Mouse (Mus musculus) limb, embryonic 11.5 days (tissue): ENCODE results near the gene Eps15. TPM values are rescaled to one million over a fixed set of nuclear protein-coding genes. Genes with fewer than 3 reads are reported as not detected.

ENCODE experiments used
- ATAC-seq: fragments of 200-750 bp; cut with Nextera tagmentation; 2 replicates; pipeline ENCODE4 v1.8.0; 2017; ENCODE audit warnings: low read depth; ENCODE audit not compliant: insufficient number of reproducible peaks, low FRiP score, low TSS enrichment
- DNase-seq: peaks from one replicate; pipeline ENCODE4 v3.0.0-alpha.2; 2015; ENCODE audit warnings: low spot score
- H3K27ac ChIP-seq: fragments of 300-500 bp; sonication (generic); replicated peaks from 2 replicates; pipeline ENCODE4 v1.5.1; 2014; ENCODE audit warnings: low read depth, mild to moderate bottlenecking, low read length
- H3K27me3 ChIP-seq: fragments of 300-500 bp; sonication (generic); 2 replicates; pipeline ENCODE4 v1.6.1; 2014; ENCODE audit warnings: mild to moderate bottlenecking, low read length, mixed read lengths; ENCODE audit not compliant: control insufficient read depth, insufficient read depth
- H3K36me3 ChIP-seq: fragments of 300-500 bp; sonication (generic); 2 replicates; pipeline ENCODE4 v1.6.1; 2014; ENCODE audit warnings: mild to moderate bottlenecking, low read length, moderate library complexity, mixed read lengths; ENCODE audit not compliant: control insufficient read depth, insufficient read depth
- H3K4me1 ChIP-seq: fragments of 300-500 bp; sonication (generic); 2 replicates; pipeline ENCODE4 v1.6.1; 2014; ENCODE audit warnings: low read length, mixed read lengths; ENCODE audit not compliant: control insufficient read depth, insufficient read depth
- H3K4me2 ChIP-seq: fragments of 300-500 bp; sonication (generic); 2 replicates; pipeline ENCODE4 v1.6.1; 2014; ENCODE audit warnings: low read depth, mild to moderate bottlenecking, moderate library complexity; ENCODE audit not compliant: severe bottlenecking
- H3K4me3 ChIP-seq: fragments of 300-500 bp; sonication (generic); 2 replicates; pipeline ENCODE4 v1.5.1; 2014; ENCODE audit warnings: low read depth, low read length
- H3K9ac ChIP-seq: fragments of 300-500 bp; sonication (generic); 2 replicates; pipeline ENCODE4 v1.6.1; 2014; ENCODE audit warnings: mild to moderate bottlenecking, low read length
- H3K9me3 ChIP-seq: fragments of 300-500 bp; sonication (generic); 2 replicates; pipeline ENCODE4 v1.6.1; 2016; ENCODE audit warnings: low read length; ENCODE audit not compliant: control insufficient read depth
- WGBS: fragments of 180-500 bp; shearing (Covaris S2); extraction: QIAGEN DNeasy Blood & Tissue Kit; methylation state at CpG from one replicate; pipeline ENCODE4 v1.1.7; 2014; 5-methylcytosine and 5-hydroxymethylcytosine counted together
- polyA plus RNA-seq: library from polyadenylated mRNA; unstranded; fragments of >200 nt; fragmentation: Nextera tagmentation; extraction: Ambion mirVana; gene quantifications from 2 replicates; pipeline ENCODE4 v1.2.1, GENCODE M21; 2014

Eps15 gene
- polyA plus RNA-seq: 38.7 and 40.7 TPM in 2 replicates

GRCm38 (mm10) chr4:109279689-109280458 is at the start of gene Eps15:
Gene Eps15, plus strand, starts transcription at chr4:109280268.
- no peaks in the 10 kb centered on the region for H3K4me1 ChIP-seq
- H3K9me3 ChIP-seq: no peaks in the 10 kb centered on the region
- no peaks in the 10 kb centered on the region for H3K36me3 ChIP-seq
- H3K4me3 ChIP-seq: peak within 1 kb of the TSS; percentile 77
- whole genome bisulfite sequencing: 2% methylated on average over 41 of the region's 44 CpGs
- H3K27ac ChIP-seq: peak within 1 kb of the TSS; percentile 36; the same call in 1 of the 2 replicates
- no peaks in the 10 kb centered on the region for H3K27me3 ChIP-seq
- peak within 1 kb of the TSS; percentile 82 for H3K9ac ChIP-seq
- DNase-seq (peak; percentile 95), ATAC-seq (peak; percentile 96)
- H3K4me2 ChIP-seq: peak within 1 kb of the TSS; percentile 81

GRCm38 (mm10) chr4:109234185-109234584 is 45.9 kb upstream of the Eps15 start, which contains the start of gene Calr4:
Gene Calr4, plus strand, starts transcription at chr4:109234485.
- no peak for ATAC-seq
- Histone ChIP-seq H3K27ac (no peak within 1 kb of the TSS), H3K4me3 (no peak within 1 kb of the TSS), H3K9ac (no peak within 1 kb of the TSS), H3K9me3 (no peaks in the 10 kb centered on the region), H3K4me2 (no peak within 1 kb of the TSS), H3K36me3 (no peaks in the 10 kb centered on the region), H3K4me1 (no peaks in the 10 kb centered on the region), H3K27me3 (no peaks in the 10 kb centered on the region)
- DNase-seq: no peak
- WGBS: 85% methylated on average over 2 of the region's 2 CpGs

GRCm38 (mm10) chr4:109234806-109235350 is 45.2 kb upstream of the Eps15 start:
- no peak for DNase-seq
- Histone ChIP-seq H3K27ac (no peak overlapping the region), H3K9me3 (no peaks in the 10 kb centered on the region), H3K36me3 (no peaks in the 10 kb centered on the region), H3K4me2 (no peak overlapping the region), H3K4me1 (no peaks in the 10 kb centered on the region), H3K9ac (no peak overlapping the region), H3K4me3 (no peak overlapping the region), H3K27me3 (no peaks in the 10 kb centered on the region)
- no peak for ATAC-seq
- 80% methylated on average over 9 of the region's 9 CpGs for WGBS

GRCm38 (mm10) chr4:109236186-109236879 is 43.7 kb upstream of the Eps15 start:
- 72% methylated on average over 7 of the region's 7 CpGs for WGBS
- ATAC-seq: no peak

GRCm38 (mm10) chr4:109238428-109239268 is 41.4 kb upstream of the Eps15 start:
- WGBS: 88% methylated on average over 24 of the region's 24 CpGs
- ATAC-seq: no peak
- DNase-seq: no peak

More at GRCm38 (mm10) chr4:109236186-109236879, 43.7 kb upstream of the Eps15 start:
- no peaks in the 10 kb centered on the region for H3K27me3 ChIP-seq
- H3K27ac ChIP-seq: no peak overlapping the region
- no peaks in the 10 kb centered on the region for H3K9me3 ChIP-seq
- DNase-seq: no peak
- H3K9ac ChIP-seq: no peak overlapping the region
- no peak overlapping the region for H3K4me3 ChIP-seq
- no peak overlapping the region for H3K4me2 ChIP-seq
- H3K36me3 ChIP-seq: no peaks in the 10 kb centered on the region
- H3K4me1 ChIP-seq: no peaks in the 10 kb centered on the region

GRCm38 (mm10) chr4:109241221-109241620 is 38.8 kb upstream of the Eps15 start:
- H3K4me2 ChIP-seq: no peak overlapping the region
- H3K4me3 ChIP-seq: no peak overlapping the region
- no peak overlapping the region for H3K27ac ChIP-seq
- DNase-seq (peak; percentile 27), ATAC-seq (no peak)
- no peaks in the 10 kb centered on the region for H3K4me1 ChIP-seq
- H3K27me3 ChIP-seq: no peaks in the 10 kb centered on the region
- no peaks in the 10 kb centered on the region for H3K9me3 ChIP-seq
- no peak overlapping the region for H3K9ac ChIP-seq
- H3K36me3 ChIP-seq: no peaks in the 10 kb centered on the region

More at GRCm38 (mm10) chr4:109238428-109239268, 41.4 kb upstream of the Eps15 start:
- H3K4me1 ChIP-seq: no peaks in the 10 kb centered on the region
- no peaks in the 10 kb centered on the region for H3K36me3 ChIP-seq
- no peak overlapping the region for H3K9ac ChIP-seq
- no peaks in the 10 kb centered on the region for H3K27me3 ChIP-seq
- no peak overlapping the region for H3K4me3 ChIP-seq
- H3K9me3 ChIP-seq: no peaks in the 10 kb centered on the region
- H3K4me2 ChIP-seq: no peak overlapping the region
- no peak overlapping the region for H3K27ac ChIP-seq

GRCm38 (mm10) chr4:109241934-109242333 is 38.1 kb upstream of the Eps15 start:
- H3K4me2 ChIP-seq: no peak overlapping the region
- no peaks in the 10 kb centered on the region for H3K27me3 ChIP-seq
- no peak overlapping the region for H3K9ac ChIP-seq
- no peaks in the 10 kb centered on the region for H3K9me3 ChIP-seq
- H3K36me3 ChIP-seq: no peaks in the 10 kb centered on the region
- H3K4me1 ChIP-seq: no peaks in the 10 kb centered on the region
- no peak overlapping the region for H3K4me3 ChIP-seq
- no peak for ATAC-seq
- H3K27ac ChIP-seq: no peak overlapping the region
- no peak for DNase-seq
- WGBS: 72% methylated on average over 4 of the region's 4 CpGs

- DNase-seq: no peak
- H3K27ac ChIP-seq: no peak overlapping the region
- no peak for ATAC-seq
- 85% methylated on average over 7 of the region's 7 CpGs for WGBS
- H3K27me3 ChIP-seq: no peaks in the 10 kb centered on the region
- no peaks in the 10 kb centered on the region for H3K4me1 ChIP-seq
- H3K9ac ChIP-seq: no peak overlapping the region
- no peaks in the 10 kb centered on the region for H3K9me3 ChIP-seq
- no peak overlapping the region for H3K4me3 ChIP-seq
- H3K36me3 ChIP-seq: no peaks in the 10 kb centered on the region
- no peak overlapping the region for H3K4me2 ChIP-seq
Measured at GRCm38 (mm10) chr4:109244506-109244905, 35.6 kb upstream of the Eps15 start.
